Mouse (Mus musculus): ENCODE measurements at regions not wholly inside any gene's neighbourhood (a gene's known extent, or its start where the extent isn't known, plus 50 kb on each side); places are given as distances from the start of the nearest gene placed in this dataset.

GRCm38 (mm10) chr9:57312521-57312920 is 50.1 kb upstream of the 1700017B05Rik start:
- TF ChIP-seq EP300 (IDR thresholded peaks at IDR 0.05; ENCODE audit: low read depth in 1 of 2, low read length in 2 of 2) (no peak), USF2 (IDR thresholded peaks at IDR 0.05; ENCODE audit: borderline replicate concordance in 1 of 2, insufficient read depth in 1 of 2, low read depth in 1 of 2, low read length in 2 of 2) (no peak), POLR2A (IDR thresholded peaks at IDR 0.05; ENCODE audit: control insufficient read depth in 1 of 2, insufficient read depth in 1 of 2, low read depth in 1 of 2, low read length in 2 of 2, poor library complexity in 1 of 2) (no peak), TAL1 (IDR thresholded peaks at IDR 0.05; ENCODE audit: low read length) (no peak), USF1 (IDR thresholded peaks at IDR 0.05; ENCODE audit: low read depth, low read length) (no peak), SMC3 (IDR thresholded peaks at IDR 0.05; ENCODE audit: low read depth, low read length) (no peak)
